Mouse (Mus musculus) E14TG2a.4 (cell line): ENCODE data around the gene Zfp846.

Experiments used
- CTCF ChIP-seq: conservative IDR thresholded peaks from 2 replicates; pipeline ENCODE4 v1.5.1; 2014; ENCODE audit warnings: low read length
- POU5F1 ChIP-seq: IDR thresholded peaks from 2 replicates; pipeline ENCODE4 v1.6.1; 2014; ENCODE audit warnings: low read length, borderline replicate concordance

DNA sequence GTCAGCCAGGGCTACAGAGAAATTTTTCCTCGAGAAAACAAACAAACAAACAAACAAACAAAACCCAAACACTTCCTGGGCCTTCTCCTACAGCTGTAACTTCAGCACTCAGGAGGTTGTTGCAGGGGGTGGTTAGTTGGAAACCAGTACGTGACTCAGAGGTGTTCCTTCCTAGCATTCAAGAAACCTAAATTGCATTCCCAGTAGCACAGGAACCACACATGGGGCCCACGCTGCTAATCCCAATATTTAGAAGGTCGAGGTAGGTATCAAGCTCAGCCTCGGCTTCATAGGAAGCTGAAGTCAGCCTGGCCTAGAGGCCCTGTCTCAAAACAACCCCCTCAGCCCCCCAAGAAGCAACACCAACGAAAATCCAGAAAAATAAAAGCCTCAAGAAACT, 60.4 kb downstream of the Zfp846 start:
- TF ChIP-seq CTCF (no peak), POU5F1 (no peak)
